Mouse (Mus musculus) embryonic stem cell, embryonic (primary cell): ENCODE data around the gene 2300002M23Rik.

Experiments
- CTCF ChIA-PET, 4 experiments: fragments of 300-600 bp in 2 of 4; fragments of 350-600 bp in 2 of 4; sonication (Branson Sonifier 250); formaldehyde crosslinking; loops; one replicate each; lab custom pipeline; 2022; ENCODE audit warnings: inconsistent platforms in 2 of 4; lab: Charles Lee
- POLR2A ChIA-PET, 4 experiments: fragments of 300-600 bp in 2 of 4; fragments of 350-600 bp in 2 of 4; sonication (Branson Sonifier 250); formaldehyde crosslinking; loops; one replicate each; lab custom pipeline; 2022; ENCODE audit warnings: antibody characterized with exemption in 4 of 4, inconsistent platforms in 1 of 4; lab: Charles Lee

Gene 2300002M23Rik

DNA sequence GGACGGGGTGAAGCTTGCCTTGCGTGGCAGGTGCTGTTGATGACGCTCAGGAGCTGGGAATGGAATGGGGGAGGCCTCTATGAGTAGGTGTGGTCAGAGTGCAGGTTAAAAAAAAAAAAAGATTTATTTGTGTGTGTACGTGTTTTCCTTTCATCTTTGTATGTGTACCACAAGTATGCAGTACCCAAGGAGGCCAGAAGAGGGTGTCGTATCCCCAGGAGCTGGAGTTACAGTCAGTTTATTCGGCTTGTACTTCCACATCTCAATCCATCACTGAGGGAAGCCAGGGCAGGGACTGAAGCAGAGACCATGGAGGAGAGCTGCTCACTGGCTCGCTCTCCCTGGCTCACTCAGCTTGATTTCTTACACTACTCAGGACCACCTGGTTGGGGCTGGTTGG is 4.2 kb downstream of the 2300002M23Rik start:
- ChIA-PET CTCF (interaction anchor here (0.5 to 4.0 kb wide), 20 partner anchors 8 to 168 kb away, joined by 3 to 19 read pairs (median 3); partner anchors contain the start of genes Cdsn (in 1 of the 4) and Sfta2 (in 1 of the 4)), POLR2A (interaction anchor here in 3 of 4 experiments (0.7 to 1.5 kb wide), 7 partner anchors 10 to 242 kb away, joined by 3 to 7 read pairs (median 4); no protein-coding TSS in a partner anchor)

DNA sequence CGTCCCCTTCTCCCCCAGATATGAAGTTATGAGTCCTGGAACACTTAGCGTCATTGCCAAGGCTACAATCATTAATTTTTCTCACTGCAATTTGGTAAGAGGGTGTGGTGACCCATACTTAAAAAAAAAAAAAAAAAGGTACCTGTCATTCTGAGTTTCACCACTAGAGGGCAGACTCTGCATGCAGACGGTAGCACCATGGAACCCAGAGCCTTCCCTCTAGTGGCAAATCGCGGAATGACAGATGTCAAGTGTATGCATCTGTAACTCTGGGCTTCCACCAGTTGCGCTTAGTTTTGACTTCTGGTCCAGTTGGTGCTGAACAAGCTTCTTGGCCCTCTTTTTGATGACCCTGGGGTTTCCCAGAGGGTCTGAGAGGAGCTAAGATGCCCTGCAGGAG is 11.0 kb downstream of the 2300002M23Rik start:
- ChIA-PET POLR2A (interaction anchor here in 2 of 4 experiments (0.7 to 2.6 kb wide), 11 partner anchors 13 to 127 kb away, joined by 3 to 7 read pairs (median 6); partner anchors contain the start of genes Ddr1 (in 1 of the 2) and Sfta2 (in 1 of the 2)), CTCF (interaction anchor here (0.6 to 2.1 kb wide), 46 partner anchors 9 to 296 kb away, joined by 3 to 16 read pairs (median 4); partner anchors contain the start of gene Vars2 (in 1 of the 4))

DNA sequence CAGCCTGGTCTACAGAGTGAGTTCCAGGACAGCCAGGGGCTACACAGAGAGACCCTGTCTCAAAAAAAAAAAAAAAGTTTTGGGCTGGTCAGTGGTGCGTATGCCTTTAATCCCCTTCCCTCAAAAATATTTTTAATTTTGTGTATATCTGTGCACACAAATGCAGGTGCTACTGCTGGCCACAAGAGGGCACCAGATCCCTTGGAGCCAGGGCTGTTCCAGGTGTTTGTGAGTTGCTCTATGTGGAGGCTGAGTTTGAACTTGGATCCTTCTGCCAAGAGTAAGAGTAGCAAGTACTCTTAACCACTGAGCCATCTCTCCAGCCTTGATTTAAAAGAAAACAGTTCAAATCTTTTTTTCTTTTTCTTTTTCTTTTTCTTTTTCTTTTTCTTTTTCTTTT is 15.7 kb downstream of the 2300002M23Rik start:
- POLR2A ChIA-PET = no interaction called here
- CTCF ChIA-PET = interaction anchor here in 3 of 4 experiments (0.7 to 2.2 kb wide), 11 partner anchors 11 to 383 kb away, joined by 3 to 9 read pairs (median 5); no protein-coding TSS in a partner anchor

DNA sequence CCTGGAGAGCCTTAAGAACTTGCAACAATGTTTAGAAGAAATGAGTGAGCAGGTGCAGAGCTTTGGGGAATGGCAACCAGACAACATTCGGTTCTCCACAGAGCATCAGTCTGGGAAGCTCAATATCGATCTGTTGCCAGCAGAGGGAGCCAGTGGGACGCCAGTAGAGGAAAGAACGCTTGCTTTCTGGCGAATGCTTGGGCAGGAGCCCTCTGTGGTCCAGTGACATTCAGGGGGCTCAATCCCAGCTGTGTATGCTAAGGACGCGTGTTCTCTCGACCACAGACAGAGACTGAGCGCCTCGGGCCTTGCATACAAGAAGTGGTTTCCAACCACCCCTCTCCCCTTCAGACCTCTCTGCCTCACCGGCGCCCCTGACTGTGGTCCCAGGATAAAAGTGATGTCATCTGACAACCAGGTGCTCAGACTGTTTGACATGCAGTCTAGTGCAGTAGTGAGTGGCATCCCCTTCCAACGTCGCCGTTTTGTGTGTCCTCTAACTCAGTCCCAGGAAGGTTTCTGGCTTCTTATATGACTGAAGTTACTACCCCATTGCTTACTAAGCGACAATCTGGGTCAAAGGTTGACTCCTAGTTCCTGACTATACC is 17.2 kb downstream of the 2300002M23Rik start:
- ChIA-PET CTCF (interaction anchor here (0.5 to 2.7 kb wide), 114 partner anchors 8 to 1479 kb away, joined by 3 to 66 read pairs (median 3); partner anchors contain the start of genes Ddr1 (in 2 of the 4), Sfta2 (in 2 of the 4), Gabbr1 (in 1 of the 4) and Gm9573 (in 1 of the 4)), POLR2A (interaction anchor here in 3 of 4 experiments (0.6 to 1.4 kb wide), 12 partner anchors 10 to 409 kb away, joined by 3 to 11 read pairs (median 3); no protein-coding TSS in a partner anchor)

DNA sequence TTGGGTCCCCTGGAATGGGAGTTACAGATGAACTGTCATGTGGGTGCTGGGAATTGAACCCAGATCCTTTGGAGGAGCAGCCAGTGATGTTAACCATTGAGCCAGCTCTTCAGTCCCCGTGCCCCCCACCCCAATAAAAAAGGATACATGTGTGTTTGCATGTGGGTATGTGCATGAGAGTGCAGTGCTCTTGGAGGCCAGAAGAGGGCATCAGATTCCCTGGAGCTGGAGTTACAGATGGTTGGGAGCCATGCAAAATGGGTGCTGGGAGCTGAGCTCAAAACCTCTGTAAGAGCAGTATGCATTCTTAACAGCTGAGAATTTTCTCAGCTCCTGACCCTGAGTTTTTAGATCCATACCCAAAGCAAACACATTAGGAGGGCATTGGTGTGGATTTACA is 20.0 kb downstream of the 2300002M23Rik start:
- ChIA-PET POLR2A (interaction anchor here in 2 of 4 experiments (0.5 to 2.1 kb wide), 9 partner anchors 10 to 940 kb away, joined by 3 to 5 read pairs (median 3); partner anchors contain the start of genes 2300002M23Rik (in 1 of the 2), Atf6b (in 1 of the 2) and Gtf2h4 (in 1 of the 2)), CTCF (interaction anchor here in 3 of 4 experiments (0.6 to 1.8 kb wide), 12 partner anchors 9 to 417 kb away, joined by 3 to 18 read pairs (median 3); no protein-coding TSS in a partner anchor)

DNA sequence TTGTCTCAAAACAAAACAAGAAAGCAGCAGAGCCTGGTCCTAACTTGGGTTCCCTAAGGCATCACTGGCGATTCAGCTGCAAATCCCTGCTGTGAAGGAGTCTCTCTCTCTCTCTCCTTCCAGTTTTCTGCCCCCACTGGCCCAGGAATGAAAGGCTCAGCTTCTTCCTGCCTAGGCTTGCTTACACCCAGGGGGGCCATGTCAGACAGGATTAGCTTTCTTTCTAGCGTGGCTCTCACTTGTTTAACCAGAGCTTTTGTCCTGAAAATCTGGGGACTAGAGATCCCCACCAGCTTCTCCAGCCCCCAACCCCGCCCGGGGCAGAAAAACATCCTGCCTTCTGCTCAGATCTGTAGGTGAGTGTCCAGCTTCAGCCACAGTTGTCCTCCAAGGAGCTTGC is 21.1 kb downstream of the 2300002M23Rik start:
- POLR2A ChIA-PET = interaction anchor here in 2 of 4 experiments (0.8 to 2.1 kb wide), 11 partner anchors 9 to 235 kb away, joined by 3 to 5 read pairs (median 3); partner anchors contain the start of genes 2300002M23Rik (in 1 of the 2), Flot1 (in 1 of the 2) and Sfta2 (in 1 of the 2)
- CTCF ChIA-PET = interaction anchor here in 3 of 4 experiments (0.6 to 1.8 kb wide), 9 partner anchors 10 to 151 kb away, joined by 3 to 18 read pairs (median 3); no protein-coding TSS in a partner anchor

DNA sequence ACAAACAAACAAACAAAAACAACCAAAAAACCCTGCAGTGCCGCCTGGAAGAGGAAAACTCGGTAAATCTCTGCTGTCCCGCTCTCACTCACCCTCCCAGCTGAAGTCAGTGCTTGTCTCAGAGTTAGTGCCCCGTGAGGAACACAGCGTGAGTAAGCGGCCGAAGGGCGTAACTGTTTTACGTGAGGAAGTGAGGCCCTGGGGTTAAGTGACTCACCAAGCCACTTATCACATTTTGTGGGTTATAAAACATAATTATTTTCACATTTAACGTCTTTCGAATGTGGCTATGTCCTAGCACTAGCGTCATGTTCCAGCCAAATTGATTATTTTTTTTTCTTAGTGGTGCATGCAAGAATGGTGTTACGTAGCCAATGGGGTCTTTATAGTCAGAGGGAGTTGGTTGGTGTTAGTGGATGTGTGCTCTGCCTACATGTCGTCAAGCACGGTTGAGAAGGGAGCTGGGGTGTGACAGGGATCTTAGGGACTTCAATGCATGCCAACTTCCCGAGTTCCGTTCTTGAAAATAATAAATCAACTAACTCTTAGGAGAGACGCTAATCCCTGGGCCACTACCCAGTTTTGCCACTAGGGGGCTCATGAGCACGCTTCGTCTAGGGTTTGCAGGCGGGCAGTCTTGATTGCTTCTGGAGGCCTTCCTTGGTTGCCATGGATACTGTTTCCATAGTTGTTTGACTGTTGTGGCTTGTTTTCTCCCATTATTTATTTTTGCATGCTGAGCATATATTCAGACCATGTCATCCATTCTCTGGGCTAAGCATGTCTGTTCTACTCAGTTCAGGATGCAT is 23.4 kb downstream of the 2300002M23Rik start:
- ChIA-PET CTCF (interaction anchor here (0.5 to 2.0 kb wide), 18 partner anchors 9 to 403 kb away, joined by 3 to 9 read pairs (median 3); partner anchors contain the start of gene Sfta2 (in 1 of the 4)), POLR2A (interaction anchor here in 2 of 4 experiments (0.9 to 6.8 kb wide), 14 partner anchors 11 to 132 kb away, joined by 3 to 73 read pairs (median 4); partner anchors contain the start of gene Sfta2 (in 2 of the 2))

DNA sequence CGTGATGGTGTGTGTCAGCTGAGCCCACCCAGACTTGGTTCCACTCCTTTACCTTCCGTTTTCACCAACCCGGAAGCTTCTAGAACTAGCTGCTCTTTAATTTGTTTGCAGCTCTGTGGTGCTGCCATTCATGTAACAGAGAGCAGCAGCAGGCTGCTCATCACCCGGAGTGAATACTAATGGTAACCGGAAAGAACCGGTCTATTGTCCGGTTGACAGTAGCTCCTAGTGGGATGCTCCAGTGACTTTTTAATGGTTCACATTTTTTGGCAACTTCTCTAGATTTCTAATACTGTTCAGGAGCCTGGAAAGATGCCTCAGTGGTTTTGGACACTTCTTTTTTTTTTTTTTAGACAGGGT is 23.9 kb downstream of the 2300002M23Rik start:
- ChIA-PET POLR2A (interaction anchor here in 2 of 4 experiments (0.5 to 6.8 kb wide), 14 partner anchors 11 to 348 kb away, joined by 3 to 73 read pairs (median 4); partner anchors contain the start of gene Sfta2 (in 2 of the 2)), CTCF (interaction anchor here (0.5 to 2.0 kb wide), 17 partner anchors 9 to 403 kb away, joined by 3 to 9 read pairs (median 3); partner anchors contain the start of gene Sfta2 (in 1 of the 4))

DNA sequence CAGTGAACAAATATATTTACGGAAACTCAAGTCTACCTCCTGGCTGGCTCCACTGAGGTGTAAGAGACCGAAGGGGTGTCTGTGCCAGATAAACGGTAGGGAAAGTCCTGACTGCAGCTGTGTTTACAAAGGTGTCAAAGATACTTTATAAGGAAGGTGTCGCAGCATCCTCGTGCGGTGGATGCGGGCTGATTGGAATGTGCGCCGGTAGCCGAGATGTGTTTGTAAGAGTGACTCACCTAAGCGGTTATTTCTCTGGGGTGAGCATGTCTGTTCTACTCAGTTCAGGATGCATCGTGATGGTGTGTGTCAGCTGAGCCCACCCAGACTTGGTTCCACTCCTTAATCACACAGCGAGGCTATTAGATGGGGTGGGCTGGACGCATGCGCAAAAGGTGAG is 24.5 kb downstream of the 2300002M23Rik start:
- ChIA-PET POLR2A (interaction anchor here in 2 of 4 experiments (0.5 to 6.8 kb wide), 12 partner anchors 10 to 347 kb away, joined by 3 to 73 read pairs (median 4); partner anchors contain the start of gene Sfta2 (in 2 of the 2)), CTCF (interaction anchor here in 3 of 4 experiments (0.6 to 3.8 kb wide), 16 partner anchors 10 to 402 kb away, joined by 3 to 12 read pairs (median 4); partner anchors contain the start of gene Sfta2 (in 1 of the 3))

DNA sequence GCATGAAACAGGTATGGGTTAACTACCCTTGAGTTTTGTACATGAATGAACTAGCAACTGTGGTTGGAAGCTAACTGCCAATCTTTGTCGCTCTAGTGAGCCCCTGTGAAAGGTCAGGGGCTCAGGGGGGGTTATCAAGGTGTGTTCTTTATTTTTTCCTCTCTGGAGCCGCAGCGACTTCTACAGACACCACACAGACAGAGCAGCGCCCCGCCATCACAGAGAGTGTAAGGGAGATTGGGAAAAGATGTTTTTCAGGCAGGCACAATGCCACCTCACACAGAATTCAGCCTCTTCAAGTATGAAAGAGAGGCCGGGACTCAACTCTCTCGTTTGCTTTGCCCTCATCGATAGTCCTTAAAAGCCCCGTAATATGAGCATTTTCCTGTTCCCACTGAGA is 24.9 kb downstream of the 2300002M23Rik start:
- CTCF ChIA-PET = interaction anchor here in 3 of 4 experiments (0.6 to 3.8 kb wide), 5 partner anchors 45 to 148 kb away, joined by 3 to 12 read pairs (median 5); no protein-coding TSS in a partner anchor
- POLR2A ChIA-PET = interaction anchor here in 2 of 4 experiments (1.4 to 6.8 kb wide), 8 partner anchors 10 to 44 kb away, joined by 3 to 73 read pairs (median 6); partner anchors contain the start of gene Sfta2 (in 2 of the 2)

DNA sequence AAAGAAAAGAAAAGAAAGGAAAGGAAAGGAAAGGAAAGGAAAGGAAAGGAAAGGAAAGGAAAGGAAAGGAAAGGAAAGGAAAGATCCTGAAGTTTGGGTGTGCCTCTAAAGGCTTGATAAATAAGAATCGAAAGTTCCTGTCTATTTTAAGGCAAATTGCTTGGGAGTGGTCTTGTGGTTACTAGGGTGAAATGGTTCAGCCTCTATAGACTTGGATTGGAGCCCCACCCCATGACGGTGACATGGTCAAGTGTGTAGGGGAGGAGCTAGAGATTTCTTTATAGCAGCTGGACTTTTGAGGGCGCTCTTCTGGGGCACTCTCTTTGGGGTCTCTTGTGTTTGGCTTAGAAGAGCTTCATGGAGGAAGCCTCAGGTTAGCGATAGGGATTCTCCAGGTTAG is 26.5 kb downstream of the 2300002M23Rik start:
- ChIA-PET POLR2A (interaction anchor here in 3 of 4 experiments (0.6 to 6.8 kb wide), 53 partner anchors 8 to 345 kb away, joined by 3 to 73 read pairs (median 4); partner anchors contain the start of genes Gm9573 (in 1 of the 3), Ier3 (in 1 of the 3), Mdc1 (in 1 of the 3) and Mrps18b (in 1 of the 3)), CTCF (interaction anchor here (0.6 to 3.8 kb wide), 38 partner anchors 9 to 793 kb away, joined by 3 to 15 read pairs (median 4); partner anchors contain the start of genes Ddr1 (in 1 of the 4) and Mucl3 (in 1 of the 4))

DNA sequence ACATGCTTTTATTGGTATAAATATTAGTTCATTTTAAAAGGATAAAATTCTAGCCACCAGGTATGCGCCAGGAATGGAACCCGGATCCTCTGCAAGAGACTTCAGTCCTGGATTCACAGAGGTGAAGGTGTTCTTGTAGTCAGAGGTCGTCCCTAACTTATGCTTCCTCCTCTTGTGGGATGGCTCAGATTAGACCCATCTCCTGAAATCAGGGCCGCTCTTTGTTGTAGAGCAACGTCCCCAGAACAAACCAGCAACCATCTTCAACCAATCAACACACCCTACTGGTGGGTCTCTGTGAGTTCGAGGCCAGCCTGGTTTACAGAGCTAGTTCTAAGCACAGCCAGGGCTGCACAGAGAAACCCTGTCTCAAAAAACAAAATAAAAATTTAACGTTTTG is 27.2 kb downstream of the 2300002M23Rik start:
- ChIA-PET CTCF (interaction anchor here (0.6 to 3.8 kb wide), 37 partner anchors 8 to 519 kb away, joined by 3 to 15 read pairs (median 4); partner anchors contain the start of genes Ddr1 (in 1 of the 4) and Mucl3 (in 1 of the 4)), POLR2A (interaction anchor here in 3 of 4 experiments (0.6 to 6.8 kb wide), 53 partner anchors 9 to 345 kb away, joined by 3 to 73 read pairs (median 5); partner anchors contain the start of genes Gm9573 (in 1 of the 3), Ier3 (in 1 of the 3), Mdc1 (in 1 of the 3) and Mrps18b (in 1 of the 3))

DNA sequence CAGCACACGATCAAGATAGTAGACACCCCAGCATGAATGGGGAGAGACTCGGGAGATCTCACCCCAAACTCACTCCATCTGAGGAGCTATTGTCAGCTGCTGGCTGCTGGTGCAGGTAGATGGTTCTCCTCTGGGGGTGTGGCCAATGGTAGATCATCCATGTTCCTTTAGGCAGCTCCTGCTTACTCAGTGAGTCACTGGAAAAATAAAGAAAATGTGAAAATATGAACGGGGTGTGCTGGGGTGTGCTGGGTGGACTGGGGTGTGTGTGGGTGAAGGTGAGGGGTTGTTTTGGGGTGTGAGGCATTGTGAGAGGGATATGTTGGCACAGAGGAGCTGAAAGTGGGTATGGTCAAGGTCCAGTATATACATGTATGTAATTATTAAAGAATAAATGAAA is 30.1 kb downstream of the 2300002M23Rik start:
- ChIA-PET CTCF (interaction anchor here in 2 of 4 experiments (0.6 to 1.6 kb wide), 5 partner anchors 13 to 244 kb away, joined by 3 to 5 read pairs (median 4); partner anchors contain the start of gene Mdc1 (in 1 of the 2)), POLR2A (interaction anchor here in 2 of 4 experiments (0.5 to 1.6 kb wide), 8 partner anchors 8 to 224 kb away, joined by 3 to 7 read pairs (median 4); partner anchors contain the start of gene Ier3 (in 1 of the 2))

DNA sequence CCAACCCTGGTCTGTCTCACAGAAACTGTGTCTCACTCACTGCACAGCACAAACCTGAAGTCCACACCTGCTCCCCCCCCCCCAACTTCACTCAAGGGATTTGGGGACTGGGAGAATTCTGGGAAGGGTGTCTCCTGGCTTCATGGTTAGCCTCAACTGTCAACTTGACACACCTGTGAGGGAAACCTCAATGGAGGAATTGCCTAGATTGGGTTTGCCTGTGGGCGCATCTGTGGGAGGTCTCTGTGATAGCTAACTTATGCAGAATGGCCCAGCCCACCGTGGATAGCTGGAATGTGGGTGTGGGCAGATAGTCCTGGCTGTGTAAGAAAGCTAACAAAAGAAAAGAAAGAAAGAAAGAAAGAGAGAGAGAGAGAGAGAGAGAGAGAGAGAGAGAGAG is 34.0 kb downstream of the 2300002M23Rik start, which contains the start of gene Sfta2:
Gene Sfta2, plus strand, starts transcription at position 301 of the 400 bp plus-strand sequence.
- ChIA-PET CTCF (interaction anchor here in 3 of 4 experiments (0.5 to 1.2 kb wide), 10 partner anchors 10 to 626 kb away, joined by 3 to 10 read pairs (median 4); no protein-coding TSS in a partner anchor), POLR2A (interaction anchor here in 3 of 4 experiments (0.6 to 6.3 kb wide), 13 partner anchors 7 to 126 kb away, joined by 3 to 73 read pairs (median 4); partner anchors contain the start of gene Gm9573 (in 1 of the 3))

DNA sequence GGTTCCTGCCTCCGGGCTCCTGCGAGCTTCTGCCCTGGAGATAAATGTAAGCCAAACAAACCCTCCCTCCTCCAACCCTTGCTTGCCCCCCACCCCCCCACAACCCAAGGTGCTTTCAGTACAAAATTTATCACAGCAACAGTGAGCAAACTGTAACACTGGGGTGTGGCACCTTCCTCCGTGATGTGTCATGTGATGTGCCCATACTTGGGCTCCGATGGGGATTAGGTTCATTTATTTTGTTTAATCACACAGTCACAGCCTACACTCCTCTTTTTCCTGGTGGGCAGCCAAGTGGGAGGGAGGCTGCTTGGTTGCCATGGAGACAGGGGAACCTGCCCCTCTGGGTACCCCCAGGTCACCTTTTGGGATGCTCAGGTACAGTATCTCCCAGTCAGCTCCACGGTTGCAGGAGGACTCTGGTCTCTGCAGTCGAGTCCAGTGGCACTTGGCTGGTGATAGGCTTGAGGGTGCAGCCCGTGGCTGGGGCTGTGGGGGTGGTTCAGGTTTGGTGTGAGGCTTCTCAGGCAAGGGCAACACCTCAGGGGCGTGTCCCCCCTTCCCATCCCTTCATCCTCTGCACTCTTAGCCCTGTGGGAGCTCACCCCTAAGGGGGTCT is 34.6 kb downstream of the 2300002M23Rik start:
- CTCF ChIA-PET = interaction anchor here in 3 of 4 experiments (0.5 to 1.5 kb wide), 12 partner anchors 8 to 626 kb away, joined by 3 to 10 read pairs (median 4); no protein-coding TSS in a partner anchor
- POLR2A ChIA-PET = interaction anchor here in 3 of 4 experiments (0.6 to 6.3 kb wide), 15 partner anchors 8 to 241 kb away, joined by 3 to 73 read pairs (median 4); partner anchors contain the start of gene Gm9573 (in 1 of the 3)
